Mouse (Mus musculus) right cerebral cortex, postnatal 4 days (tissue): ENCODE measurements around the gene Wnt3a.

ENCODE experiments used
- DNase-seq: peaks from one replicate; pipeline ENCODE4 v3.0.0-alpha.2; 2022

Wnt3a gene

GRCm38 (mm10) chr11:59260706-59261493 is 29.7 kb downstream of the Wnt3a start:
- no peak for DNase-seq

GRCm38 (mm10) chr11:59259647-59260046 is 30.9 kb downstream of the Wnt3a start:
- no peak for DNase-seq

GRCm38 (mm10) chr11:59248101-59248500 is 42.5 kb downstream of the Wnt3a start:
- no peak for DNase-seq

GRCm38 (mm10) chr11:59243856-59244255 is 46.7 kb downstream of the Wnt3a start:
- DNase-seq = no peak

- no peak for DNase-seq
Measured at GRCm38 (mm10) chr11:59241841-59242240, 48.7 kb downstream of the Wnt3a start.

GRCm38 (mm10) chr11:59239796-59240195 is 50.8 kb downstream of the Wnt3a start:
- no peak for DNase-seq

- DNase-seq = no peak
Measured at GRCm38 (mm10) chr11:59239428-59239785, 51.1 kb downstream of the Wnt3a start.

GRCm38 (mm10) chr11:59238525-59239427 is 51.8 kb downstream of the Wnt3a start:
- DNase-seq = peak; percentile 53

- no peak for DNase-seq
Measured at GRCm38 (mm10) chr11:59232797-59233196, 57.8 kb downstream of the Wnt3a start.

GRCm38 (mm10) chr11:59230144-59230760 is 60.3 kb downstream of the Wnt3a start:
- peak; percentile 59 for DNase-seq

GRCm38 (mm10) chr11:59228122-59228953 is 62.2 kb downstream of the Wnt3a start, which contains the start of gene Arf1:
Gene Arf1, minus strand, starts transcription at chr11:59228270.
- peak; percentile 98 for DNase-seq

- DNase-seq = no peak
Measured at GRCm38 (mm10) chr11:59227604-59228121, 62.9 kb downstream of the Wnt3a start.

- no peak for DNase-seq
Measured at GRCm38 (mm10) chr11:59226787-59227603, 63.6 kb downstream of the Wnt3a start.

- no peak for DNase-seq
Measured at GRCm38 (mm10) chr11:59226251-59226650, 64.3 kb downstream of the Wnt3a start.

GRCm38 (mm10) chr11:59225167-59225566 is 65.4 kb downstream of the Wnt3a start:
- no peak for DNase-seq

GRCm38 (mm10) chr11:59224470-59224869 is 66.1 kb downstream of the Wnt3a start:
- DNase-seq = no peak

- DNase-seq = no peak
Measured at GRCm38 (mm10) chr11:59224025-59224424, 66.5 kb downstream of the Wnt3a start.

- DNase-seq = no peak
Measured at GRCm38 (mm10) chr11:59222306-59222705, 68.2 kb downstream of the Wnt3a start.

GRCm38 (mm10) chr11:59221604-59222003 is 68.9 kb downstream of the Wnt3a start:
- DNase-seq = no peak

GRCm38 (mm10) chr11:59219064-59219463 is 71.5 kb downstream of the Wnt3a start:
- no peak for DNase-seq

GRCm38 (mm10) chr11:59218389-59218998 is 72.1 kb downstream of the Wnt3a start:
- no peak for DNase-seq
